Mouse (Mus musculus) common myeloid progenitor, adult 5-6 weeks (primary cell): ENCODE results near the gene Cand2. TPM values are rescaled to one million over a fixed set of nuclear protein-coding genes. Genes with fewer than 3 reads are reported as not detected.

ENCODE experiments used
- ATAC-seq: replicated peaks from 2 replicates; pipeline ENCODE4 v1.8.0; 2016; ENCODE audit warnings: low read depth, mild to moderate bottlenecking, moderate TSS enrichment, inconsistent platforms; ENCODE audit not compliant: poor library complexity, severe bottlenecking
- total RNA-seq: library from RNA; stranded (forward); fragments of 200-1000, 187-1606 nt; gene quantifications from 2 replicates; pipeline ENCODE4 v1.2.3, GENCODE M21; 2017

The Cand2 gene
- total RNA-seq, 1 experiment from 2014 or later: 3.7 TPM

DNA sequence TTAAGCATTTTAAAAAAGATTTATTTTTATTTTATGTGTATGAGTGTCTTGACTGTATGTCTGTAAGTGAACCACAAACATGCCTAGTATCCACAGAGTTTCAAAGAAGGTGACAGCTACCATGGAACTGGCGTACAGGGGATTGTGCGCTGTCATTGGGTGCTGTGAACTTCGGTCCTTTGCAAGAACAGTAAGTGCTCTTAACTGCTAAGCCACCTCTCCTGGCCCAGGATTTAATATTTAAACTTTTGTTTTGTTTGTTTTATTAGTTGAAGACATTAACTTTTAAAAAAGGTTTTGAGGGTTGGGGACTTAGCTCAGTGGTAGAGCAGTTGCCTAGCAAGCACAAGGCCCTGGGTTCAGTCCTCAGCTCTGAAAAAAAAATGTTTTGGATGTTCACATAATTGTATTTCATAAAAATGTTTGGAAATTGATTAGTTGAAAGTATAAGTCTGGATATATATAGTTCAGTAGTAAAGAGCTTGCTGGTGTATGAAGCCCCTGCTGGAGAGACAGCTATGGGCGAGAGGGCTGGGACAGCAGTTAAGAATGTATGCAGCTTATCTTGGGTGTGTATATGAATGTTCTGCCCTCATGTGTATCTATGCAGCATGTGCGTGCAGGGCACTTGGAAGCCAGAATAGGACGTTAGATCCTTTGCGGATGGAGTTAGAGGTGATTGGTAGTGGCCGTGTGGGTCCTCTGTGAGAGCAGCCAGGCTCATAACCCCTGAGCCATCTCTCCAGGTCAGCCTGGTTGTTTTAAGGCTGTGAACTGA is 47.1 kb downstream of the Cand2 start:
- no peak for ATAC-seq

DNA sequence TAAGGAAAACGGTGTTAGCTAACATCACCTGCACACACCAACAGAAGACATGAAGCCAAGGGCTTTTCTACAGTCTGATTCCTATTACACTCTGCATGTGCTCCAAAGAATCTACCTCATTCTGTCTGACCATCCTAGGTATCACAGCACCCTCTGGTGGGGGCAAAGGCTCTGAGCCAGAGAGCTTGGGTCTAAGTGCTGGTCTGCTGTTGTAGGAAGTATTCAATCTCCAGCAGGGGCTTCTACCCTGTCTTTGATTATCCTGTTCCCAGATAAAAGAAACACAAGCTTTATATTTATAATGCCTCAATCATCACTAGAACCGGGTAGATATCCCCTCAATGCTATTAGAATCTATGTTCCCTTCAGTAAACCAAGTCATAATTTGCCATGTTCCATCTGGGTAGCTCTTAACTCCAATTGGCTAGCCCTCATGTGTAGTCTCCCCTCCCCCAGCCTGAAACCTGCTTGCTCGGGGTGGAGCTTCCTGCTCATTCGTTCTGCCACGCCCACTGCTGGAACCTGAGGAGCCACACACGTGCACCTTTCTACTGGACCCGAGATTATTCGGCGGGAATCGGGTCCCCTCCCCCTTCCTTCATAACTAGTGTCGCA is 49.6 kb downstream of the Cand2 start:
- ATAC-seq: peak; percentile 100

DNA sequence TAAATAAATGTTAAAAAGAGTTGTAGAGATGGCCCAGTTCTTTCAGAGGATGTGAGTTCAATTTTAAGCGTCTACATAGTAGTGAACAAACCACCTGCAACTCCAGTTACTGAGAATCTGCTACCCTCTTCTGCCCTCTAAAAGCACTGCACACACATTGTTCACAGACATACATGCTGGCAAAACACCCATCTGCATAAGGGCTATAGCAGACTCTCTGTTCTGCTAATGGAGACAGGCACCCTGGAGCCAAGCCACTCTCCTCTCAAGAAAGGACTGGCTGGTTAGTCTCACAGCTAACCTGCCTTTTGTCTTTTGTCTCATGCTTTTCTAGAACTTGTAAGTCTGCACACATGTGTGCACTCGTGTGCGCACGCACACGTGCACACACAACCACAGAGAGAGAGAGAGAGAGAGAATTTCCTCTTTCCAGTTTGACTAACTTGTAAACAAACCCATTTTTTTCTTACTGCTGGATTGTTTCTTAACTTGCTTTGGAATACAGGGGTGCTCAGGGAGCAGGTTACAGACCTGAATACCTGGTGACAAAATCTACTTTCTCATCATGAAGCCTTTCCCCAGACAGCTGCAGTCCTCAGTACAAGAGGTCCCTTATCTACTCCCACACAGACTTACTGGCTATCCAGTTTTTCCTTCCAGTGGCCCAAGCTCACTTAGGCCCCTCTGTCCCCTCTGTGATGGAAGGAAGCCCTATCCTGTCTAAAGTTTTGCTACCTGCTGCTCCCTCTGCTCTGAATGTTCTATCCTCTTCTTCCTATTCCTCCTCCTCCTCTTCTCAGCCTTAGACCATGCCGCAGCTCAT is 56.7 kb downstream of the Cand2 start:
- ATAC-seq: no peak; the same call in 1 of the 2 replicates

DNA sequence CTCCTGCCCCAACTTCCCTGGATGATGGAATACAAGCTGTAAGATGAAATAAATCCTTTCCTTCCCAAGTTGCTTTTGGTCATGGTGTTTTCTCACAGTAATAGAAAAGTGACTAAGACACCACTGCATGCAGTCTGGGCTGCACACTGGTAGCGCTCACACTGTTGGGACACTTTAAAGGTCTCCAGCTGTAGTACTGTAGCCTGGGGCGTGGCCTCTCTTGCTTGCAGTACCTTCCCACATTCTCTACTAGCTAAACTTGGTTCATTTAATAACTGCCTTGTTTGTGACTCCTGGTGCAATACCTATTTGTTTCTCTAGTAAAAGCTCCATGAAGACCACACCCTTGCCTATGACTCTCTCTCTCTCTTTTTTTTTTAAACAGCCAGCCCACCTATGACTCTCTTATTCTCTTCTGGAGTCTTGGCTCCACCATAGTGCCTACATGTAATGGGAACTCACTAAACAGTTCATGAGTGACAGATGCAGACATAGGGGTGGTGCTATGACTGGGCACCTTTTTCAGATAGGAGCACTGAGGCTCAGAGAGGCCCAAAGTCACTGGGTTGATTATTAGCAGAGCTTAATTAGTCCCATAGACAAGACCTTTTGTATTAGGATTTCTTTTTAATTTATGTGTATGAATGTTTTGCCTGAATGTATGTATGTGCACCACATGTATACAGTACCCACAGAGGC is 58.0 kb downstream of the Cand2 start:
- ATAC-seq: no peak

DNA sequence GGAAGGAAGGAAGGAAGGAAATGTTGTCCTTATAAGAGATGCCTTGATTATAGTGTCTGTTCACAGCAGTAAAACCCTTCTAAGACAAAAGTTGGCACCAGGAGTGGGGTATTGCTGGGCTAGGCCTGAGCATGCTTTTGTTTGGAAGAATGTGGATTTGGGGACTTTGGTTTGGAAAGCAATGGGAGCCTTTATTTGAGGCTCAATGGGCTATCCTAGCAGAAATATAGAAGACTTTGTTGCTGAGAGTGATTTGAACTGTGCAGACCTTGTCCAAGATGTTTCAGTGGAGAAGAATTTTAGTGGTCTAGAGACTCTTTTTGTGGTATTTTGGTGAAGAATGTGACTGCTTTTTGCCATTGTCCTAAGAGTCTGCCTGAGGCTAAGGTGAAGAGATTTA is 59.5 kb downstream of the Cand2 start:
- no peak for ATAC-seq

DNA sequence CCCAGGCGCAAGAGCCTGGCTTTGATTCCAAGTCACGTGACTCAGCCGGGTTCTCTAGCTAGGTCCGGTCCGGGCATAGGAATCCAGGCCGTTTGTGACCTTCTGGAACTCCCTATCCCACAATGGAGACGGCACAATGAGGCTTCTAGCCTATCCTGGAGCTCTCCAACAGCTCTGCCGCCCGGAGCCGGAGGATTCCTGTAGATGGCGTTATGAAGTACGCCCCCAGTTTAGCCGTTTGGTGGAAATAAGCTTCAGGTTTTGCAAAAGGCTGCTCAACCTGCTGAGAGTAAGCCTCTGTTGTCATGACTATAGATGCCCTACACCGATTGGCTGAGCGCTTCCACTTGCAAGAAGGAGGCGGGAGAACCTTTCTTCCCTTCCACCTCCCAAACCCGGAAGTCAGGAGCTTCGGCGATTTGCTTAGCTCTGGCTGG is 63.8 kb downstream of the Cand2 start, which contains the start of gene Efcab12:
TSS of gene Efcab12 (minus strand) at position 252 of the 437 bp plus-strand sequence.
- ATAC-seq: peak; percentile 99

DNA sequence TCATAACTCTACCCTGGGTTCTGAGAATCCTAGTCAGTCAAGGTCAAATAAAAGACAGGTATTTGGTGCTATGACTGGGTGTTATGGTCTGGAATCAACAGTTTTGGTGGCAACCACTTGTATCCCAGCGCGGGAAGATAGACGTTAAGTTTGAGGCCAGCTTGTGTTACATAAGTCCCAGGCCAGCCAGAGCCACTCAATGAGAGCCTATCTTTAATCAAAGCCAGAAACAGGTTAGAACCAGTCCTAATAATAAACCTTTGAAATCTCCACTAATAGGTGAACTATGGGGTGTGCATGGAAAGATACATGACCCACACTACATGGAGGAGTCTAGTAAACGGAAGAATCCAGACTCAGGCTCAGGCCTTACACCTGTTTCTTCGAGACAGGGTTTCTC is 64.4 kb downstream of the Cand2 start:
- ATAC-seq: no peak

DNA sequence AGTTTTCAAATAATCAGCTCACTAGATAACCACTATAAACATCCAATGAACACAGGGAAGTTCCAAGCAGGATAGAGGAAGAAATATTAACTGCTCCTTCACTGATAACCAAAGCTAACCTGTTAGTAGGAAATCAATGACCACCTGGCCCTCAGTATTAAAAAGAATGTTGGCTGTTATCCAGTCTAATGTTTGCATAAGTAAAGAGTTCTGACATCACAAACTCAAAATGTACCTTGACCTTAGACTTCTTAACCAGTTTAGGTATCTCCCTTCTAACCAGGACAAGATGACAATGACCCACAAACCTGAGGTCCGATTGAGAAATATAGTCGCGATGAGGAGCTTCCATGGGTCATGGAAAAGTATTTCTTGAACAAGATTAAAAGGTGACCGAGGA is 70.7 kb downstream of the Cand2 start:
- no peak for ATAC-seq

DNA sequence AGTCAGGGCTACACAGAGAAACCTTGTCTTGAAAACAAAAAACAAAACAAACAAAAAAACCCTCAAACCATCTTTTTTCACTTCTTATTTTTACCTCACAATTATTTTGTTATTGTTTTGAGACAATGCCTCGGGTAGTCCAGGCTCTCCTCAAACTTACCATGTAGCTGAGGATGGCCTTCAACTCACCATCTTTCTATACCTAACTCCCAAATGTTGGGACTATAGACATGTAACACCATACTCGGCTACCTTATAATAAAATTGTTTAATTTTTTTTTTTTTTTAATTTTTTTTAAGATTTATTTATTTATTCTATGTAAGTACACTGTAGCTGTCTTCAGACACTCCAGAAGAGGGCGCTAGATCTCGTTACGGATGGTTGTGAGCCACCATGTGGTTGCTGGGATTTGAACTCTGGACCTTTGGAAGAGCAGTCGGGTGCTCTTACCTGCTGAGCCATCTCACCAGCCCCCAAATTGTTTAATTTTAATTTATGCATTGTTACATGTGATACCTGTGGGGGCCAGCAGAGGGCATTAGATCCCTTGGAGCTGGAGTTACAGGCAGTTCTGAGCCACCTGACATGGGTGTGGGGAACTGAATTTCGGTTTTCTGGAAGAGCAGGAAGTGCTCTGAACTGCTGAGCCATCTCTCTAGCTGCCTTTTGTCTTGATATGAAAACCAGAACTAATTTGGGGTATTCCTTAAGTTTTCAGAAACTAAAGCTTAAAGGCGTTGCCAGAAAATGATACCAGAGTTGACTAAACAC is 72.5 kb downstream of the Cand2 start:
- peak; percentile 96 for ATAC-seq

DNA sequence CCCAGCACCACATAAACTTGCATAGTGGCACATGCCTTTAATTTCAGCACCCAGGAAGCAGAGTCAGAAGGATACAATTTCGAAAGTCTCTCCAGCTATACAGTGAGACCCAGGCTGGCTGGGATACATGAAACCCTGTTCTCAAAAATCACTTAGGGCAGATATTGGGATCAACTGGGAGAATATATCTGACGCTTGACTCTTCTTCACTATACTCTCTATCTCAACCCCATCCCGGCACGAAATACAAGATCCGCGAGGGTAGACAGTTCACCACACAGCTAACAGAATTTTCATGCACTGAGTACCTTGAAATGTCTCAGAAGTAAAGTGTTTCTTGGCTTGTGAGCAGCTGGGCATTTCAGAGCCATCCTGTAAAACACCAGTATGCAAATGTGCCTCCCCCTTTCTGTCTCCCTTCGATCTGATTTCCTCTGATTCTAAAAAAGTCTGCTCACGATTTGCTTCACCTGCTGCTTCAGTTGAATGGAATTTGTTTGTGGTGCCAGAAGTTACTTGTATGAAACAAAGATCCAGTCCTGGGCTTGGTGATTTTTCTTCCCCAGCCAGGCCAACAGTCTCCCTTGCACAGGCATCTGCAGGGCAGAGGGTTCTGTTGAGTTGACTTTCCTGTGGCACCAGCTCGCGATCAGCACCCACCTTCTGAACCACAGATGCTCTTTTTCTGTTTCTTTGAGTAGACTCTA is 74.4 kb downstream of the Cand2 start:
- ATAC-seq: no peak

DNA sequence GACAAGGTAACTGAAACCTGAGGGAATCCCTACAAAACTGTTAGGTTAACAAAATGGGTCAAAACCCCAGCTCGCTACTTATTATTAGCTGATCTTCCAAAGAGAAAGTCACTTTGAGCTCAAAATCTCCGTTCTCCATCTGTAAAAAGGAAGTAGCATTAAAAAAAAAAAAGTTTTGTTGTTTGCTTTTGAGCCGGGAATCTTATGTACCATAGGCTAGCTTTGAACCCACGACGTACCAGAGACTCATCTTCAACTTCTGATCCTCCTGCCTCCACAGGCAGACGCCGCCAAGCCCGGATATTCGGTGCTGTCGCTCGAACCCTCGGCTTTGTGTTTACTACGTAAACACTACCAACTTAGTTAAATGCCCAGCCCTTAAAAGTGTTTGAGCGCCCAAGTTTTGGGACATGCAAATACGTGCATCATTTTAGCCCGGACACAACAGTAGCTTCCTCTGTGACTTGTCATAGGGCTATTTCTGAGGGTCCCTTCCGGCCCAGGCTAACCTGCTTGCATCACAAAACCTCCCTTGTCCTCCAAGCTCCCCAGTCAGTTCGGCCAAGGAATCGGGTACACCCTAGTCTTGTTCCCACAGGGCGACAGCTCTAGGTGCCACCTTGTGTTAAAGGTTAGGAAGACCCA is 78.2 kb downstream of the Cand2 start:
- no peak for ATAC-seq

DNA sequence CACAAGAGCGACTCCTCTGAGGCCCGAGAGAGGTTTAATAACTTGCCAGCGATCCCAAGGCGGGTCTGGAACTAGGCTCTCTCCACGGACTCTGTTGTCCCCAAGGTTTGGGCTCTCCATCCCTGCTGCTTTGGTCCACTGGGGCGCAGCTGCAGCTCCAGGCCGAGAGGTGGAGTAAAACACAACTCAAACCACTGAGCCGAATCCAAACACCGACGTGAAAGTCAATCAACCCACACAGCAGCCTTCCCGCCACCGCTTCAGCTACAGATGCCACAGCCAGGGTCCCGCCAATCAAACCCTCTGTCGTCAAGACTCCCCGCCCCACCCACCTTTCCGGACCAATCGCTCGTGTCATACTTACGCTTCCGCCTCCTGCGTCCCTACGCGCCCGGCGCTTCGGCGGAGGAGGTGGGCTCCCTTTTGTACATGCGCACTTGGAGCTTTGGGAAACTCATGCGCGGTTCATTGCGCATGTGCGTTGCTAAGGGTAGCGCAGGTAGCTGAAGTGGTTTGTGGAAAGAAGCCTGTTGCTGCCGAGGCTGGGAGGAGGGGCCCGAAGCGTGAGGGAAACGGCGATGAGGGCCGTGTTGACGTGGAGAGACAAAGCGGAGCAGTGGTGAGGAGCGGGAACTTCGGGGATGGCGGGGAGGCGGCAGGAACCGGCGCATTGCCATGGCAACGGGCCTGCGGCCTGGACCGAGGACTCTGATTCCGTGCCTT is 78.9 kb downstream of the Cand2 start, which contains the start of the genes Mbd4 and Ift122:
TSS of gene Mbd4 (minus strand) at position 281 of the 723 bp plus-strand sequence.
TSS of gene Ift122 (plus strand) at position 380 of the 723 bp plus-strand sequence.
- ATAC-seq: peak; percentile 96

DNA sequence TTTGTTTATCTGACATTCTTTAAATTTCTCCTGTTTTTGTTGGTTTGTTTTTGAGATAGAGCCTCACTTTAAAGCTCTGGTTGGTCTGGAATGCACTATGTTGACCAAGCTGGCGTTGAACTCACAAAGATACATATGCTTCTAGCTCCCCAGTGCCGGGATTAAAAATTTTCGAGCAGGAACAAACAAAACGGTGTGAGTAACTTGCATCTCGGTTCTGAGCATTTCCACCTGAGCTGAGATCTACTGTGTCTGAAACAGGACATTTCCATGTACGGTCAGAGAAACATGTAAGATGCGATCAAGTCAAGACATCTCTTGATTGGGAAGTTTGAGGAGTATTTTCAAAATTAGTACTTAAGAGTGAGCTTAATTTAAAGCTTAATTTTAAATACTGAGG is 79.6 kb downstream of the Cand2 start:
- ATAC-seq: no peak

DNA sequence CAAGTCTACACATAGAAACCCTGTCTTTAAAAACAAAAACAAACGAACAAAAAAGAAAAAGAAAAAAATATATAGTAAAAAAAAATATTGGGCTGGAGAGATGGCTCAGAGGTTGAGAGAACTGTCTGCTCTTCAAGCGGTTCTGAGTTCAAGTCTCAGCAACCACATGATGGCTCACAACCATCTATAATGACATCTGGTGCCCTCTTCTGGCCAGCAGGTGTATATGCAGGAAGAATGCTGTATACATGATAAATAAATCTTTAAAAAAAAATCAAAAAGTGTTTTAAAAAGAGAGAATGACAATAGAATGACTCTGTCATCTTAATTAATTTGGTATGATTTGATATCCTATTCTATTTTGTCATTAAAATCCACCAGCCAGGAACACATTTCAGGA is 80.1 kb downstream of the Cand2 start:
- ATAC-seq: no peak
